Mouse (Mus musculus) megakaryocyte, embryonic 14.5 days (primary cell): Measurements from ENCODE around the gene Exo1.

Source experiments
- FLI1 ChIP-seq: IDR thresholded peaks from 2 replicates; pipeline ENCODE4 v1.6.1; 2012; ENCODE audit warnings: low read length, inconsistent platforms, mixed read lengths
- GATA1 ChIP-seq: IDR thresholded peaks from 3 replicates; pipeline ENCODE4 v1.6.1; 2012; ENCODE audit warnings: mixed read lengths, low read length, inconsistent platforms, borderline replicate concordance

DNA sequence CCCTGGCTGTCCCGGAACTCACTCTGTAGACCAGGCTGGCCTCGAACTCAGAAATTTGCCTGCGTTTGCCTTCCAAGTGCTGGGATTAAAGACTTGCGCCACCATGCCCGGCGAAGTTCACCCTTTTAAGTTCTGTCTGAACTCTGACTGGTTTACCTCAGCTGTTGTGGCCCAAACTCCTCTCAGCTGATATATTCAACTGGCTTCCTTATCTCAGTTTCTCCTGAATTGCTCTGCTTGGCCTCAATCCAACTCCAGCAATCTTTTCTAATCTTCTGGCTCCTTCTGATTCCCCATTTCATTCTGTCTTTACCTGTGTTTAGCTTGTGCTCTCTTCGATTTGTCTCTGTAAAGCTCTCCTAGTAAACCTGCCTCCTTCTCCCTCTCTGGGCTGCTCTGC is 62.8 kb downstream of the Exo1 start:
- TF ChIP-seq FLI1 (no peak), GATA1 (no peak)
